1 mouse cellular context compared by ENCODE assay signal in the genomic region with DNA sequence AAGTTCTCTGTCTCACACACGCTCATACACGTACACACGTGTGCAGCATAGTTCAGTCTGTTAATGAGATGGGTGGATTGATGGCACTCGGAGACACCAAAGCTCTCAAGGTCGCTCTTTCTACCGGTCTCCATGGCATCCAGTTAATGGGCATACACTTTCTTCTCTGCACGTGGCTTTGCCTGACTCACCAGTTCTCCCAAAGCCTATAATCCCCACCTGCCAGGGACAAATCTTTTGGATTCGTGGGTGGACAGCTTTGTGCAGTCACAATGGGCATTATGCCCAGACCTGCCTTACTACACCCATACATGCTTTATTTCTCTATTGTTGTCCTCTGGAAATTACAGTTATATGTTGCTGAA.
A peak's percentile ranks its signal among the peaks of the same experiment; 100 is the strongest.
TF ChIP-seq lines count a peak whose summit lies in the region.

No protein-coding gene starts in this region.

TF ChIP-seq in CH12.LX, 34 proteins besides CTCF, POLR2A, EP300 and RAD21 (continued from another document):
- TF ChIP-seq MAX (IDR thresholded peaks at IDR 0.05; ENCODE audit: low read length): peak; percentile 29; the same call in 1 of the 2 replicates
- no peak for TF ChIP-seq IRF4 (IDR thresholded peaks at IDR 0.05; ENCODE audit: low read depth, low read length)
- TF ChIP-seq ZNF384 (IDR thresholded peaks at IDR 0.05; ENCODE audit: low read depth, low read length): no peak
- no peak for TF ChIP-seq TCF12 (IDR thresholded peaks at IDR 0.05; ENCODE audit: low read depth, low read length)
- no peak for TF ChIP-seq UBTF (IDR thresholded peaks at IDR 0.05; ENCODE audit: low read depth, low read length)
- no peak for TF ChIP-seq USF1 (IDR thresholded peaks at IDR 0.05; ENCODE audit: low read depth, low read length)
- TF ChIP-seq MAZ (IDR thresholded peaks at IDR 0.05; ENCODE audit: low read depth, low read length): no peak
- no peak for TF ChIP-seq JUND (conservative IDR thresholded peaks at IDR 0.05; ENCODE audit: low read depth, low read length)
- peak; percentile 30; the same call in 1 of the 2 replicates for TF ChIP-seq BHLHE40 (IDR thresholded peaks at IDR 0.05; ENCODE audit: low read depth, low read length)
